Mouse (Mus musculus): ENCODE measurements around the gene Kifc3.

Kifc3 gene

DNA sequence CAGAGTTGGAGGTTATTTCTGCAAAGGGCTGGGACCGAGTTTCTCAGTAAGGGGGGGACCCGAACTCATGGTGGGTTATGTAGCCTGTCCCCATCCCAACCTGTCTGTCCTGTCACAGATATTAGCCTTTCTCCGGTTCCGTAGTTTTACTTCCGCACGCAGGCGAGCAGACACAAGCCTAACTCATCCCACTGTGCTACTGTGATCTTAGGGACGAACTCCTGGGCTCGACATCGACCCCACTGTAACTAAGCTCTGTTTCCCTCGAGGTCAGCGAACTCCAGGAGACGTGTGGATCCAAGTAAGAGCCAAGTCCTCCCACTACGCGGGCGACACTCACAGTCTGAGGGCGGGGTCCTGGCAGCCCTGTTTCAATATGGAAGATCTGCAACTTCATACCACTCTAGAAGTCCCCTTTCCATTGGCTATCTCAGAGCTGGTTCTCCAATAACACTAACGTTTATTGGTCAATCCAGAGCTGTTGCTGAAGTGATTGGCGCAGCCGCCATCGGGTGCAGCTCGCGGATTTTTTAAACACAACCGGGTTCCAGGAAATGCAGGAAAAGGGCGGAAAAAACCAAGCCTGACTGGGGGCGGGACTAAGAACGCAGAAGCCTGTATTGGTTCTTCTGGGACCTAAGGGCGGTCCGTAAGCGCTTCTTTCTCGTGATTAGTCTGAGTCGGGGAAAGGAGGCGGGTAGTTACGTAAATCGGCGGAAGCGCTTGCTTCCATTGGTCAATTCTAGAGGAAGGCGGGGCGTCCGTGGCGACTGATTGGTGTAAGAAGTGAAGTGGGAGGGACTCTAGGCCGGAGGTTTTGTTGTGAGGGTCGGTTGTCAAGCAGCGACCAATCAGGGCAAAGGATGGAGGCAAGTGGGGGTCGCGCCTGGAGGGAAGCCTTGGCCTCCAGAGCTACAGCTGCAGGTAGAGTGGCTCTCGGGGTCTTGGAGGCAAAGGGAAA is 122.0 kb downstream of the Kifc3 start, which contains the start of gene Katnb1:
Gene Katnb1, plus strand, starts transcription at position 806 of the 961 bp plus-strand sequence.
- peak; percentile 99 for DNase-seq (ENCODE audit: inconsistent age in 2 of 2, low spot score in 1 of 2)

- DNase-seq (ENCODE audit: inconsistent age in 2 of 2, low spot score in 1 of 2) = peak in 1 of 2 experiments; percentile 27
Measured at GRCm38 (mm10) chr8:95079305-95079704, 123.3 kb downstream of the Kifc3 start.

- DNase-seq (ENCODE audit: inconsistent age in 2 of 2, low spot score in 1 of 2) = no peak
Measured at GRCm38 (mm10) chr8:95078055-95078454, 124.6 kb downstream of the Kifc3 start.

DNA sequence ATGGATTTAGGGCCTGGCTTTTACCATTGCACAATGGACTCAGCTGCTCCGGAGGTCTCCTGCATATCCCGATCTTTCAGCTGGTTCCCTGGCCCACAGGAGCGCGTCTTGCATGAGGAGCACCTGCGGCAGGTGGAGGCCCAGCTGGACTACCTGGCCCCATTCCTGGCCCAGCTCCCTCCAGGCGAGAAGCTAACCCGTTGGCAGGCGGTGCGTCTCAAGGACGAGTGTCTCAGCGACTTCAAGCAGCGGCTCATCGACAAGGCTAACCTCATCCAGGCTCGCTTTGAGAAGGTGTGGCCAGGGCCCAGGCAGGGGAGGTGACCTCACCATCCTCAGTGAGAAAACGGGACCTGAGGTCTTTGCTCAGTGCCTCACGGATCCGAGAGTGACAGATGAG is 126.5 kb downstream of the Kifc3 start:
- peak in 1 of 2 experiments; percentile 66 for DNase-seq (ENCODE audit: inconsistent age in 2 of 2, low spot score in 1 of 2)

- DNase-seq (ENCODE audit: inconsistent age in 2 of 2, low spot score in 1 of 2) = no peak
Measured at GRCm38 (mm10) chr8:95075504-95075903, 127.1 kb downstream of the Kifc3 start.

- DNase-seq (ENCODE audit: inconsistent age in 2 of 2, low spot score in 1 of 2) = peak; percentile 61 to 85
Measured at GRCm38 (mm10) chr8:95067582-95067981, 135.0 kb downstream of the Kifc3 start.

DNA sequence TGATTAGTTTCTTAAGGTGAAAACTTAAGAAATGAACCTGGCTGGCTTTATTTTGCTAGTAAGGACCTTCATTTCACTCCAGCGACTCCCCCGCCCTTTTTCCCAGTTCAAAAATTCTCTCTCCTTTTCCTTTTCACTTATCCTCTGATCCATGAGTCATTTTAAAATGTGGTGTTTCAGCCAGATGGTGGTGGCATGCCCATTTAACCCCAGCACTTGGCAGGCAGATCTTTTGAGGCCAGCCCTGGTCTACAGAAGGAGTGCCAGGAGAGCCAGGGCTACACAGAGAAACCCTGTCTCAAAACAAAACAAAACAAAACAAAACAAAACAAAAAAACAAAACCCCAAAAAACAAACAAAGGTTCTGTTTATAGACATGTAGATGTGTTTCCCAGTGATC is 138.1 kb downstream of the Kifc3 start:
- DNase-seq (ENCODE audit: inconsistent age in 2 of 2, low spot score in 1 of 2) = no peak

DNA sequence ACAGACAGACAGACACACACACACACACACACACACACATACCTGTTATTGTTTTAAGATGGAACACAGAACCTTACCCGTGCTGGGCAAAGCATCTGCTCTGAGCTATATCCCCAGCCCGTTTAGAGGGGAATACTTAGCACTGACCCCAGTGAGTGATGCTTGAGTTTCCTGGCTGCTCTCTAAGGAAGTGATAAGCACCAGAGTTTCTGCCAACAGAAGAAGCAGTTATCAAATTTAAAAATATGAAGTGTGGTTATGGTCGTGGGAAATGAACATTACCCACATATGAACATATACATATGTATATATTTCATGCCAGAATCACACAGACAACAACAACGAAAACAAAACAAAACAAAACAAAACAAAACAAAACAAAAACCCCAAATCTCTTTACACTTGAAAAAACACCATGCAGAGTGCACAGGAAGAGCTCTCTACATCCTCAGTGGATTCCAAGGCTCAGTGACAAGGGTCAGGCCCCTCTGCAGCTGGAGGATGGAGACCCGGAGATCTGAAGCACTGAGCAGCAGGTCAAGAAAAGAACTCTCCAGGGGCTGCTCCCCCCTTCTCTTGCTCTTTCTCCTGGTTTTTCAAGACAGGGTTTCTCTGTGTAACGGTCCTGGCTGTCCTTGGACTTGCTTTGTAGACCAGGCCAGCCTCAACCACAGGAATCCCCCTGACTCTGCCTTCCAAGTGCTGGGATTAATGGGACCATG is 142.6 kb downstream of the Kifc3 start:
- no peak for DNase-seq (ENCODE audit: inconsistent age in 2 of 2, low spot score in 1 of 2)

DNA sequence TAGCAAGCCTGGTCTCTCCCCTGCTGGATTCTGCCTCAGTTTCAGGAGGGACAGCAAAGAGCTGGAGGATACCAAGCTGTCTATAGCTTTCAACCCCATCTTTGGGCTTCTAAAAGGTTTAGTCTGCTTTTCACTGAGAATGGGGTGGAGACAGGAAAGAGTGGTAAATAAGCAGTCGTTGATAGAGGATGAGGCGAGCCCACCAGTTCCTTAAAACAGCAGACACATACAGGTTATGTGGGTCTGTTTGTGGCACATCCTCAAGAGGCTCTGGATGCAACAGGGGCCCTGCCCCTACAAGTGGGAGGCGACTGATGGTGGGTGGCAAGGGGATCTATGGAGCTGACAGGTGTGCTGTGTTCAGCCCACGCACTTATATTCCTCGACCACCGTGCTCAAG is 144.0 kb downstream of the Kifc3 start:
- DNase-seq (ENCODE audit: inconsistent age in 2 of 2, low spot score in 1 of 2) = no peak

DNA sequence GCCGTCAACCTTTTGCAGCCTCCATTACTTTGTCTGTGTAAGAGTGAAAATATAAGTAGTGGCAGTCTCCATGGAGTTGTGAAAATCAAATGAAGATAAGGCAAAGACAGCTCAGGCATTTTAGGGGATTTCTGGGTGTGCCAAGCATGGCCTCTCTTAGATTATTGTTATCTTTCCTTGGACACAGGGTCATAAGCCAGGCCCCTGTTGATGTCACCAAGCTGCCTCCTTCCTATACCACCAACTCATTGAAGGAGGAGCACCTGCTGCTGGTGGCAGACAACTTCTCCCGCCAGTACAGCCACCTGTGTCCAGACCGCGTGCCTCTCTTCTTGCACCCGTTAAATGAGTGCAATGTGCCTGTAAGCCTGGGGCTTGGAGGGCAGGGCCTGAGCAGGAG is 146.2 kb downstream of the Kifc3 start:
- no peak for DNase-seq (ENCODE audit: inconsistent age in 2 of 2, low spot score in 1 of 2)

DNA sequence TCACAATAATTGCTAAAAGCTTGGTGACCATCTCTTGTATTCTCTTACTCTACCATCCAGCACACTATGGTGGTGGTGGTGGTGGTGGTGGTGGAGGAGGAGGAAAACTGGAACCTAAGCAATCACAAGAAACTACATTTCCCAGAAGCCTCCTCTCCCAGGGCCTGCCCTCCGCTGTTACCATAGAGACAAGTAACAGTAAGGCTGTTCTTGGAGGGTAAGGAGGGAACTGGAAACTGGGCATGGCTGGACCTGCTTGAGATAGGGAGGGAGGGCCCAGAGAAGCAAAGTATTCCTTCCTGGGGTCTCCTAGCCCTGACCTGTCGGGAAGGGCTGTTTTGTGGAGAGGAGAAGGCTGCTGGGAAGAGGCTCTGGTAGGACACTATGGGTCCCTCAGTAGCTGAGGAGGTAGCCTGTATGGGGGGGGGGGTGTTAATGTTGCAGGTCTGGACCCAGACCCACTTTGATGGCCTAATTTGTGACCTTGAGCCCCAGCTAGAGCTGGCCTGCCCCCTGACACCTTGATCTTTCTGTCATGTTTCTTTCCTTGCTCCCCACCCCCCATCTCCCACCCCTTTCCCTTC is 147.6 kb downstream of the Kifc3 start, which contains the start of gene Drc7:
Gene Drc7, plus strand, starts transcription at position 177 of the 584 bp plus-strand sequence.
- peak in 1 of 2 experiments; percentile 45 for DNase-seq (ENCODE audit: inconsistent age in 2 of 2, low spot score in 1 of 2)

DNA sequence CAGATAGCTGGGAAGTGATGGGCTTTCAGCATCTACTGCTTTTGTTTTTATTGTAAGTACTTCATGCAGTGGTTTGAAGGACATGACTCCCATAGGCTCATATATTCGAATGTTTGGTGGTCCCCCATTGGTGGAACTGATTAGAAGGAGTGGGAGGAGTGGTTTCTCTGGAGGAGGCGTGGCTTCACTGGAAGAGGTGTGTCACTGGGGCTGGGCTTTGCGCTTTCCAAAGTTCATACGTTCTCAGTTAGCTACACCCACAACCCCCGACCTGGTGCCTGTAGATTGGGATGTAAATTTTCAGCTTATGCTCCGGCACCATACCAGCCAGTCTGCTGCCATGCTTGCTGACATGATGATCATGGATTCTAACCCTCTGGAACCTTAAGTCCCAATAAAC is 148.2 kb downstream of the Kifc3 start:
- no peak for DNase-seq (ENCODE audit: inconsistent age in 2 of 2, low spot score in 1 of 2)
